Mouse (Mus musculus) MEL (cell line): Measurements from ENCODE around the gene Sept9. TPM values are rescaled to one million over a fixed set of nuclear protein-coding genes. Genes with fewer than 3 reads are reported as not detected.

ENCODE experiments used
- DNase-seq: peaks from one replicate; pipeline ENCODE4 v3.0.0; 2011; ENCODE audit warnings: low read depth, low spot score
- H3K27ac ChIP-seq: 2 replicates; pipeline ENCODE4 v1.5.1; 2012; ENCODE audit warnings: low read depth, mild to moderate bottlenecking, control low read depth, low read length, moderate library complexity; ENCODE audit not compliant: control insufficient read depth
- H3K27me3 ChIP-seq, 2 experiments: fragments of 150-350 bp in 1 of 2; sonication (generic) in 1 of 2; 2 replicates each; pipeline ENCODE4 v1.6.1; 2012; ENCODE audit warnings: low read length in 2 of 2, mild to moderate bottlenecking in 2 of 2, improper control_type of control experiment in 1 of 2, moderate library complexity in 1 of 2; ENCODE audit not compliant: insufficient read depth in 2 of 2, control insufficient read depth in 1 of 2
- H3K36me3 ChIP-seq, 2 experiments: 2 replicates each; pipeline ENCODE4 v1.6.1; 2012 to 2014; ENCODE audit warnings: low read length in 2 of 2, improper control_type of control experiment in 1 of 2, inconsistent platforms in 1 of 2, mild to moderate bottlenecking in 1 of 2; ENCODE audit not compliant: insufficient read depth in 2 of 2, control insufficient read depth in 1 of 2
- H3K4me1 ChIP-seq, 2 experiments: fragments of 150-350 bp in 1 of 2; sonication (generic) in 1 of 2; 2 replicates each; pipeline ENCODE4 v1.6.1; 2012; ENCODE audit warnings: low read length in 2 of 2, improper control_type of control experiment in 1 of 2, mild to moderate bottlenecking in 1 of 2; ENCODE audit not compliant: insufficient read depth in 2 of 2, control insufficient read depth in 1 of 2
- H3K4me3 ChIP-seq, 2 experiments: fragments of 150-350 bp in 1 of 2; sonication (generic) in 1 of 2; 2 replicates each; pipeline ENCODE4 v1.5.1; 2012; ENCODE audit warnings: low read depth in 2 of 2, low read length in 2 of 2, mild to moderate bottlenecking in 2 of 2, moderate library complexity in 2 of 2, control low read depth in 1 of 2, improper control_type of control experiment in 1 of 2; ENCODE audit not compliant: control insufficient read depth in 1 of 2, insufficient read depth in 1 of 2
- H3K79me2 ChIP-seq: 2 replicates; pipeline ENCODE4 v1.6.1; 2012; ENCODE audit warnings: mild to moderate bottlenecking, low read length, moderate library complexity; ENCODE audit not compliant: control insufficient read depth, poor library complexity, insufficient read depth
- H3K9ac ChIP-seq: 2 replicates; pipeline ENCODE4 v1.6.1; 2012; ENCODE audit warnings: low read depth, mild to moderate bottlenecking, control low read depth, low read length, moderate library complexity; ENCODE audit not compliant: control insufficient read depth, poor library complexity, severe bottlenecking
- H3K9me3 ChIP-seq: fragments of 150-350 bp; sonication (generic); replicated peaks from 2 replicates; pipeline ENCODE4 v1.6.1; 2012; ENCODE audit warnings: mild to moderate bottlenecking, low read length, improper control_type of control experiment, moderate library complexity; ENCODE audit not compliant: insufficient read depth
- BHLHE40 ChIP-seq: IDR thresholded peaks from 2 replicates; pipeline ENCODE4 v1.6.1; 2012; ENCODE audit warnings: low read depth, mild to moderate bottlenecking, inconsistent platforms, low read length, improper control_type of control experiment, borderline replicate concordance
- CHD1 ChIP-seq: IDR thresholded peaks from 2 replicates; pipeline ENCODE4 v1.6.1; 2012; ENCODE audit warnings: low read depth, mild to moderate bottlenecking, inconsistent platforms, low read length, improper control_type of control experiment
- CHD2 ChIP-seq: IDR thresholded peaks from 2 replicates; pipeline ENCODE4 v1.6.1; 2011; ENCODE audit warnings: low read length, improper control_type of control experiment
- E2F4 ChIP-seq: IDR thresholded peaks from 2 replicates; pipeline ENCODE4 v1.6.1; 2011; ENCODE audit warnings: low read depth, low read length, improper control_type of control experiment, borderline replicate concordance
- EP300 ChIP-seq, 2 experiments: IDR thresholded peaks; 2 replicates each; pipeline ENCODE4 v1.6.1; 2011; ENCODE audit warnings: improper control_type of control experiment in 2 of 2, low read length in 2 of 2, low read depth in 1 of 2, mild to moderate bottlenecking in 1 of 2
- ETS1 ChIP-seq: IDR thresholded peaks from 2 replicates; pipeline ENCODE4 v1.6.1; 2012; ENCODE audit warnings: low read depth, mild to moderate bottlenecking, inconsistent platforms, low read length, improper control_type of control experiment, moderate library complexity
- GATA1 ChIP-seq: IDR thresholded peaks from 2 replicates; pipeline ENCODE4 v1.6.1; 2011; ENCODE audit warnings: low read depth, low read length, improper control_type of control experiment
- HCFC1 ChIP-seq: IDR thresholded peaks from 2 replicates; pipeline ENCODE4 v1.6.1; 2012; ENCODE audit warnings: low read depth, mild to moderate bottlenecking, inconsistent platforms, low read length, improper control_type of control experiment, moderate library complexity
- KAT2A ChIP-seq: conservative IDR thresholded peaks from 2 replicates; pipeline ENCODE4 v1.6.1; 2012; ENCODE audit warnings: low read depth, low read length, improper control_type of control experiment, inconsistent platforms
- MAFK ChIP-seq: IDR thresholded peaks from 2 replicates; pipeline ENCODE4 v1.6.1; 2011; ENCODE audit warnings: low read depth, mild to moderate bottlenecking, low read length, improper control_type of control experiment, borderline replicate concordance
- MAX ChIP-seq: IDR thresholded peaks from 2 replicates; pipeline ENCODE4 v1.6.1; 2011; ENCODE audit warnings: low read length, improper control_type of control experiment
- MAZ ChIP-seq: IDR thresholded peaks from 2 replicates; pipeline ENCODE4 v1.6.1; 2012; ENCODE audit warnings: low read depth, mild to moderate bottlenecking, inconsistent platforms, low read length, improper control_type of control experiment
- MYB ChIP-seq: IDR thresholded peaks from 2 replicates; pipeline ENCODE4 v1.6.1; 2011; ENCODE audit warnings: mild to moderate bottlenecking, low read depth, low read length, improper control_type of control experiment
- POLR2AphosphoS2 ChIP-seq: IDR thresholded peaks from 2 replicates; pipeline ENCODE4 v1.6.1; 2011; ENCODE audit warnings: low read length, improper control_type of control experiment
- POLR2AphosphoS5 ChIP-seq: IDR thresholded peaks from 2 replicates; pipeline ENCODE4 v1.6.1; 2012; ENCODE audit warnings: low read depth, borderline replicate concordance, mild to moderate bottlenecking, inconsistent platforms, low read length, moderate library complexity, mixed read lengths
- RCOR1 ChIP-seq: IDR thresholded peaks from 2 replicates; pipeline ENCODE4 v1.6.1; 2012; ENCODE audit warnings: low read depth, mild to moderate bottlenecking, inconsistent platforms, low read length, improper control_type of control experiment
- SIN3A ChIP-seq: IDR thresholded peaks from 2 replicates; pipeline ENCODE4 v1.6.1; 2012; ENCODE audit warnings: low read length, improper control_type of control experiment, inconsistent platforms
- SMC3 ChIP-seq: IDR thresholded peaks from 2 replicates; pipeline ENCODE4 v1.6.1; 2011; ENCODE audit warnings: low read depth, low read length, improper control_type of control experiment
- TBP ChIP-seq: IDR thresholded peaks from 2 replicates; pipeline ENCODE4 v1.8.0; 2011; ENCODE audit warnings: low read depth, low read length, improper control_type of control experiment
- TCF12 ChIP-seq: IDR thresholded peaks from 2 replicates; pipeline ENCODE4 v1.6.1; 2014; ENCODE audit warnings: low read depth, mild to moderate bottlenecking, inconsistent platforms, low read length, improper control_type of control experiment, moderate library complexity
- UBTF ChIP-seq: IDR thresholded peaks from 2 replicates; pipeline ENCODE4 v1.6.1; 2012; ENCODE audit warnings: low read depth, mild to moderate bottlenecking, inconsistent platforms, low read length, improper control_type of control experiment, moderate library complexity, borderline replicate concordance; ENCODE audit not compliant: insufficient read depth
- USF2 ChIP-seq, 2 experiments: IDR thresholded peaks; 2 replicates each; pipeline ENCODE4 v1.6.1; 2011 to 2012; ENCODE audit warnings: improper control_type of control experiment in 2 of 2, low read length in 2 of 2, borderline replicate concordance in 1 of 2, inconsistent platforms in 1 of 2, low read depth in 1 of 2, mild to moderate bottlenecking in 1 of 2; ENCODE audit not compliant: insufficient read depth in 1 of 2
- ZC3H11A ChIP-seq: IDR thresholded peaks from 2 replicates; pipeline ENCODE4 v1.6.1; 2012; ENCODE audit warnings: low read depth, mild to moderate bottlenecking, inconsistent platforms, low read length, improper control_type of control experiment
- ZKSCAN1 ChIP-seq: IDR thresholded peaks from 2 replicates; pipeline ENCODE4 v1.6.1; 2012; ENCODE audit warnings: low read depth, mild to moderate bottlenecking, inconsistent platforms, low read length, improper control_type of control experiment, moderate library complexity
- ZMIZ1 ChIP-seq: IDR thresholded peaks from 2 replicates; pipeline ENCODE4 v1.6.1; 2012; ENCODE audit warnings: low read depth, mild to moderate bottlenecking, inconsistent platforms, low read length, improper control_type of control experiment, moderate library complexity
- polyA plus RNA-seq, 2 experiments: library from polyadenylated mRNA; stranded (reverse) in 1 of 2; unstranded in 1 of 2; fragments of >175 nt in 1 of 2; fragments of >200 nt in 1 of 2; gene quantifications; 2 replicates each; pipeline versions ENCODE4 v1.2.1 to v1.2.4; 2012; ENCODE audit warnings: low replicate concordance in 2 of 2, low read depth in 1 of 2; ENCODE audit not compliant: insufficient read length in 2 of 2, insufficient read depth in 1 of 2, missing spikeins in 1 of 2
- total RNA-seq: library from RNA; depleted of rRNA; stranded (reverse); fragments of 300-350 nt; gene quantifications from 2 replicates; pipeline ENCODE4 v1.2.3, GENCODE M21; 2012

The Sept9 gene
- total and polyA plus RNA-seq, 3 experiments: 49.7 to 196 (median 163) TPM

GRCm38 (mm10) chr11:117150467-117150966 is 48.9 kb upstream of the Sept9 start (continued):
- no peak for TF ChIP-seq SMC3
- TF ChIP-seq USF2 (IDR thresholded peaks at IDR 0.05; ENCODE audit: borderline replicate concordance in 1 of 2, insufficient read depth in 1 of 2, low read depth in 1 of 2, low read length in 2 of 2): no peak
- TF ChIP-seq UBTF: no peak
- no peak for TF ChIP-seq KAT2A
- TF ChIP-seq HCFC1: no peak
- no peak for TF ChIP-seq TBP
- TF ChIP-seq RCOR1: 0 out of 2 replicates have a peak, but pooled peaks have one; percentile 45
- TF ChIP-seq POLR2AphosphoS5: no peak
- TF ChIP-seq MYB: no peak
- TF ChIP-seq MAFK: no peak
- peak; percentile 53 for TF ChIP-seq TCF12
- no peak for TF ChIP-seq ZC3H11A

GRCm38 (mm10) chr11:117151461-117151860 is 48.0 kb upstream of the Sept9 start:
- no peak for DNase-seq
- Histone ChIP-seq H3K9me3 (no peaks in the 10 kb centered on the region), H3K27me3 (no peaks in the 10 kb centered on the region)
- TF ChIP-seq ZKSCAN1 (peak; percentile 89), POLR2AphosphoS5 (no peak)
- TF ChIP-seq, all 39 proteins: peak for 1
- peak overlapping the region; percentile 75 for H3K27ac ChIP-seq
- no peaks in the 10 kb centered on the region for H3K79me2 ChIP-seq
- peaks cover 25 to 43% of the 10 kb centered on the region in 2 experiments for H3K4me1 ChIP-seq
- H3K9ac ChIP-seq: no peak overlapping the region
- H3K36me3 ChIP-seq: peaks cover 0 to 38% of the 10 kb centered on the region in 2 experiments; a peak in 3 of 4 replicates
- H3K4me3 ChIP-seq: no peak overlapping the region

- Histone ChIP-seq H3K4me3 (no peak overlapping the region), H3K9ac (peak overlapping the region; percentile 3), H3K27ac (peak overlapping the region; percentile 75), H3K79me2 (no peaks in the 10 kb centered on the region), H3K9me3 (no peaks in the 10 kb centered on the region), H3K4me1 (peaks cover 25 to 43% of the 10 kb centered on the region in 2 experiments), H3K27me3 (no peaks in the 10 kb centered on the region), H3K36me3 (peaks cover 0 to 38% of the 10 kb centered on the region in 2 experiments; a peak in 3 of 4 replicates)
- DNase-seq: peak; percentile 58
- TF ChIP-seq MAZ (no peak), TBP (no peak), RCOR1 (0 out of 2 replicates have a peak, but pooled peaks have one; percentile 60), ZC3H11A (no peak; the same call in 1 of the 2 replicates), TCF12 (peak; percentile 75), CHD1 (no peak; the same call in 1 of the 2 replicates), POLR2AphosphoS2 (no peak), MAX (peak; percentile 64; the same call in 1 of the 2 replicates), E2F4 (no peak), ZMIZ1 (no peak), HCFC1 (no peak), ETS1 (peak; percentile 86), MAFK (0 out of 2 replicates have a peak, but pooled peaks have one; percentile 24), KAT2A (no peak), CHD2 (no peak; the same call in 1 of the 2 replicates), POLR2AphosphoS5 (no peak), USF2 (IDR thresholded peaks at IDR 0.05; ENCODE audit: borderline replicate concordance in 1 of 2, insufficient read depth in 1 of 2, low read depth in 1 of 2, low read length in 2 of 2) (no peak), EP300 (IDR thresholded peaks at IDR 0.05; ENCODE audit: low read depth in 1 of 2, low read length in 2 of 2) (peak; percentile 84 to 89), MYB (0 out of 2 replicates have a peak, but pooled peaks have one; percentile 17), BHLHE40 (peak; percentile 64; the same call in 1 of the 2 replicates), SIN3A (peak; percentile 73), SMC3 (no peak; the same call in 1 of the 2 replicates), ZKSCAN1 (no peak), GATA1 (peak; percentile 86)
Measured at GRCm38 (mm10) chr11:117152541-117152940, 46.9 kb upstream of the Sept9 start.
